Mouse (Mus musculus) adrenal gland, postnatal 25 days (tissue): ENCODE measurements at regions not wholly inside any gene's neighbourhood (a gene's known extent, or its start where the extent isn't known, plus 50 kb on each side); places are given as distances from the start of the nearest gene placed in this dataset.
A peak's percentile ranks its signal among the peaks of the same experiment; 100 is the strongest.

ENCODE experiments used
- DNase-seq: peaks from one replicate; pipeline ENCODE4 v3.0.0; 2021; ENCODE audit warnings: mixed read lengths

GRCm38 (mm10) chr2:75589452-75589851 is 69.6 kb upstream of the Hnrnpa3 start:
- no peak for DNase-seq

GRCm38 (mm10) chr2:75590175-75590574 is 68.9 kb upstream of the Hnrnpa3 start:
- DNase-seq = peak; percentile 92

GRCm38 (mm10) chr2:75600511-75600910 is 58.5 kb upstream of the Hnrnpa3 start:
- no peak for DNase-seq

- peak; percentile 44 for DNase-seq
Measured at GRCm38 (mm10) chr2:75603175-75603871, 55.7 kb upstream of the Hnrnpa3 start.

- peak; percentile 31 for DNase-seq
Measured at GRCm38 (mm10) chr2:75605634-75606033, 53.4 kb upstream of the Hnrnpa3 start.

- DNase-seq = no peak
Measured at GRCm38 (mm10) chr2:75607010-75607915, 51.8 kb upstream of the Hnrnpa3 start.

GRCm38 (mm10) chr2:75607958-75608357 is 51.1 kb upstream of the Hnrnpa3 start:
- no peak for DNase-seq

GRCm38 (mm10) chr2:75608482-75608881 is 50.6 kb upstream of the Hnrnpa3 start:
- peak; percentile 51 for DNase-seq

- peak; percentile 40 for DNase-seq
Measured at GRCm38 (mm10) chr2:75609150-75609946, 49.7 kb upstream of the Hnrnpa3 start.
